Mouse (Mus musculus): ENCODE results near the gene Bpifa5. TPM values are rescaled to one million over a fixed set of nuclear protein-coding genes. Genes with fewer than 3 reads are reported as not detected.
A peak's percentile ranks its signal among the peaks of the same experiment; 100 is the strongest.
"Not testable (repeated sequence)": the region's sequence is repeated elsewhere in the genome, so short reads cannot be mapped to it uniquely, and the experiment has no call there.

The Bpifa5 gene
- 0.46 and 0.54 TPM in 2 replicates for polyA plus RNA-seq (2015; fragmentation: Nextera tagmentation; extraction: Ambion mirVana)

DNA sequence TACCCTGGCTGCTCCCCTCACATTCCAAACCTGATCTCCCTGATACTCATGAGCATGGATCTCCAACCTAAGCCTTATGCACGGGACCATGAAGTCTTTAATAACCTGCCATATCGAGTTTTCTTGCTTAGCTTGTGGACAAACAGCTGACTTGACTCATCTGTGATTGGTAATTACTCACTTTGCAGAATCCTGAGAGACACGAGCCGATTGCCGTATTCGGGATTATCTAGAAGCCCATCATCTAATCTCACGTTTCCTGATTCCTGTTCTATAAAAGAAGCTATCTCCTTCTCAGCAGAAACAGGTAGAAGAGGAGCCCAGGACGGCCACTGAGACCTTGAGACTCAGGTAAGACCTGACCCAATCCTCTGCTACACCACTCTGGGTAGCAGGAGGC lies at the start of gene Bpifa5:
TSS of gene Bpifa5 (plus strand) at position 301 of the 400 bp plus-strand sequence.
- DNase-seq (ENCODE audit: low spot score): no peak

- DNase-seq (ENCODE audit: low spot score): no peak
These were observed 45.0 kb upstream of the Bpifa5 start for GRCm38 (mm10) chr2:154117381-154117780.

DNA sequence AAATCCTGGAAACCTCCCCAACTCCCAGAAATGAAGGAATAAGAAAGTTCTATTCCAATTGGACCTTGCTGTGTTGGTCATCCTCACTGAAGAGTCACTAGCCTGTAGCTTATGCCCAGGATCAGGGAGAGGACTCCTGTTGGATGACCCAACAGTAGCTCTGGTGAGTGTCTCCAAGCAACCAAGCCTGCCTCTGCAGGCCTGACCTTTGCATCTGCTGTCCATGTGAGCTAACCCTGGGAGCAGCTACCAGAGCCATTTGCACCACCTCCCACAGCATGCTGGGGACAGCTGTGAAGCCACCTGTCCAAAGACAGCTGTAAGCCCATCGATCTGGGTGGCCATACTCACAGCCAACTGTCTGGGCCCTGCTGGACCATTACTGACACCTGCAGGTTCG lies 32.3 kb upstream of the Bpifa5 start, which contains the start of gene Bpifa3:
TSS of gene Bpifa3 (plus strand) at position 217 of the 400 bp plus-strand sequence.
- DNase-seq (ENCODE audit: low spot score): no peak

DNA sequence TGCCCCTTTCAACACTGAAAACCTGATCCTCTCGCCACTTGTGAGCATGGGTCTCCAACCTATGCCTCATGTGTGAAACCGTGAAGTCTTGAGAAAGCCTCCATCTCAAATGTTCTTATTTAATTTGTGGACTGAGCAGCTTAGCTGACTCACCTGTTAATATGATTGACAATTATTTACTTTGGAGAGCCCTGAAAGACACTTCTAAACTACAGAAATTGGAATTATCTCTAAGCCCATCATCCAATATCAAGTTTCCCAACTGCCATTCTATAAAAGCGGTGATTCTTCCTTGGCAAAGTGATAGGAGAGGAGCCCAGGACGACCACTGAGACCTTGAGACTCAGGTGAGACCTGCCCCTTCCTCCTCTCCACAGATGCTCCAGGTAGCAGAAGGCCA lies 19.8 kb upstream of the Bpifa5 start, which contains the start of gene Bpifa1:
TSS of gene Bpifa1 (plus strand) at position 301 of the 400 bp plus-strand sequence.
- DNase-seq (ENCODE audit: low spot score): no peak

- no peak for DNase-seq (ENCODE audit: low spot score)
These were observed 18.7 kb upstream of the Bpifa5 start for GRCm38 (mm10) chr2:154143735-154144134.

GRCm38 (mm10) chr2:154147496-154147895 lies 14.9 kb upstream of the Bpifa5 start:
- DNase-seq (ENCODE audit: low spot score): no peak

- peak; percentile 34 for DNase-seq (ENCODE audit: low spot score)
These were observed 4.0 kb upstream of the Bpifa5 start for GRCm38 (mm10) chr2:154158433-154158832.

DNA sequence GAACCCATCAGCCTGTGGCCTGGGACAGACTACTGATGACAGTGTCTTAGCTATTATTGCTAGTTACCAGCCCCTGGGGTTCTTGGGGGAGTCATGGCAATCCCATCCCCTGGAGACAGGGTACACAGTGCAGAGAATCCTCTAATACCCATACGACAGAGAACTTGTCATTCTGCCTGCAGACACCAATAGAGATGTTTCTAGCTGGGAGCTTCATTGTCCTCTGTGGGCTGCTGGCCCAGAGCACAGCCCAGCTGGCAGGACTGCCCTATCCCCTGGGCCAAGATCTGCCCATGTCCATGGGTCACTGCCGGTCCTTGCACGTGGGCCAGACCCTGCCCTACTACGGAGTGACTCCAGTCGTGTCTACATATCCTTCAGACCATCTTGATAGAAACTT lies 899 bp downstream of the Bpifa5 start:
- DNase-seq (ENCODE audit: low spot score): no peak

- no peak for DNase-seq (ENCODE audit: low spot score)
These were observed 6.8 kb downstream of the Bpifa5 start for GRCm38 (mm10) chr2:154169172-154169571.

DNA sequence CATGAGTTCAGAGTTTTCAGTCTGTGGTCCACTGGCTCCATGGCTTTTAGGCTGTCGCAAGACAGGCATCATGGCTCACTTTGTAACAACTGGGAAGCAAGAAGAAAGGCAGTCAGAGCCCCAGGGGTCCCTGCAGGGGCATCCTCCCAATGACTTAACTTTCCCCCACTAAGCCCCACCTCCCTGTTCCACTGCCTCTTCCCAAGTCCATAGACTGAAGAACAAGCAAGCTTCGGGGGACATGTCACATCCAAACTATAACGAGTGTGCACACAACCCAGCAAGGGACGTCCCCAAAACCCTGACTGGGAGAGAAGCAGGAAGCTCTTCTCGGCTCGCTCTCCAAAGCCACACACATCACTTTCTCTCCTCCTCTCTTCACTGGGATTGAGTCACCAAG lies 9.2 kb downstream of the Bpifa5 start:
- no peak for DNase-seq (ENCODE audit: low spot score)

GRCm38 (mm10) chr2:154173313-154173712 lies 10.9 kb downstream of the Bpifa5 start:
- DNase-seq (ENCODE audit: low spot score): peak; percentile 31

- not testable (repeated sequence) for DNase-seq (ENCODE audit: low spot score)
These were observed 19.5 kb downstream of the Bpifa5 start for GRCm38 (mm10) chr2:154181900-154182299.

GRCm38 (mm10) chr2:154183061-154183460 lies 20.7 kb downstream of the Bpifa5 start:
- DNase-seq (ENCODE audit: low spot score): not testable (repeated sequence)

DNA sequence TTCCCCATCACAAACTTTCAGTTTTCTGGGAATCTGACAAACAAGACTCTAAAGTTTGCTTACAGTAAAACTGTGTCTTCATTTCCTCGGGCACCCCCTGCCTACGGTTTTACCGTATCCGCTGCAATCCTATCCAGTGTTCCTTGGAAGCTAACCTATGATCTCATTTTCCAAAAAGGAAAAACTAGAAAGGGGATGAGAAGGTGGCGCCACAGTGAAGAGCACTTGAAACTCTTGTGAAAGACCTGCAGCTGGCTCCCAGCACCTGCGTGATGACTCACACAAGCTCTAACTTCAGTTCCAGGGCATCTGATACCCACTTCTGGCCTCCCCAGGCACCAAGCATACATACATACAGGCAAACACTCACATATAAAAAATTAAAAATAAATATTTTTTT lies 22.9 kb downstream of the Bpifa5 start:
- DNase-seq (ENCODE audit: low spot score): no peak

GRCm38 (mm10) chr2:154185748-154186147 lies 23.3 kb downstream of the Bpifa5 start:
- no peak for DNase-seq (ENCODE audit: low spot score)

DNA sequence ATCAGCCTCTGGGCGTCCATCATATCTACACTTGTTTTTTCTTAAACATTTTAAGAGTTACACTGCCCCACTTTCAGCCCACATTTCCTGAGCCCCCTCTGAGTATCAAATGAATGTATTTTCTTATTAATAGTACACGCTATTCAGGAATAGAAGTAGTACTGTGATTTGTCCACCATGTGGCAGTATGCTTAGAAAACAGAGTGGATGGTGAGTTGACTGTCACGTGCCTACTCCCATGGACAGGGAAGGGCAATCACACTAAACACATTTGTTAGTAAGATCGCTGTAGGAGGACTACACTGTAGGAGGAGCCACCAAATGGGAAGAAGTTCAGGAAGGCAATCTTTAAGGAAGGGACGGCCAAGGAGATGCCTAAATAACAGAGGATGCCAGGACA lies 25.1 kb downstream of the Bpifa5 start:
- no peak for DNase-seq (ENCODE audit: low spot score)

- no peak for DNase-seq (ENCODE audit: low spot score)
These were observed 27.5 kb downstream of the Bpifa5 start for GRCm38 (mm10) chr2:154189877-154190434.

- no peak for DNase-seq (ENCODE audit: low spot score)
These were observed 28.3 kb downstream of the Bpifa5 start, which contains the start of gene Bpifb1 for GRCm38 (mm10) chr2:154190546-154191258. TSS of gene Bpifb1 (plus strand) at chr2:154190818.

DNA sequence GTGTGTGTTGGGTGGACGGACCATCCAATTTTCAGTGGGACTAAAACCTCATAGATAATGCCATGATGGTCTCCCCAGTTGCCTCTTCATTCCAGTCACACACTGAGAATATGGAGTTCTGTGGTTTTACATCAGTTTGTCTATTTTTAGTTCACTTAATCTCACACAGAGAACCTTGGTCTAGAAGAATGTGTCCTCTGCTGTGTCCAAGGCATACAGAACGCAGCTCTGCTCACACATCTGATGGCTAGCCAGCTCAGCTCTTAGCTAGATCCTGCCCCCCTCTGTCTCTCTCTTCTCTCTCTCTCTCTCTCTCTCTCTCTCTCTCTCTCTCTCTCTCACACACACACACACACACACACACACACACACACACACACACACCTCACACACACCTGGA lies 29.7 kb downstream of the Bpifa5 start:
- DNase-seq (ENCODE audit: low spot score): no peak

GRCm38 (mm10) chr2:154193071-154193470 lies 30.7 kb downstream of the Bpifa5 start:
- no peak for DNase-seq (ENCODE audit: low spot score)

DNA sequence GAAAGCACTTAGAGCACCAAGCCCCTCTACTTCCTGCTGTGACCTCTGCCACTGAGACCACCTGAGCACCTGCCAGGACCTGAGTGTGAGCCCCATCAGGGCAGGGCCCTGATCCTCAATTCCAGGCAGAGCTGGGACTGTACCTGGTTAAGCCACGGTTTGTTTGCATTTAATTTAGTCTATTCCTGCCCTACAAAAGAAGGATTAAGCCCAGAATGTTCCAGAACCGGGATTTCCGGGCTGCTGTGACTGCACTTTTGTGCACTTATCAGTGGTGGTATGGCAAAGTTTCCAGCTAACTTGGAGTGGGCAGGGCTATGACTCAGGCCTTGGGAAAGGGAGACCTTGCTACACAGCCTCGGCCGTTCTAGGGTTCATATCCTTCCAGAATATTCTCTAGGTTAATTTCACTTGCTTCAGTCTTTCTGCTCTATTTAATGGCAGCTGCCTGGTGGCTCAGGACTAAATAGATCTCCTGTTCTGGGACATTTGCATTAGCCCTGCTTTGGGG lies 31.6 kb downstream of the Bpifa5 start:
- no peak for DNase-seq (ENCODE audit: low spot score)

DNA sequence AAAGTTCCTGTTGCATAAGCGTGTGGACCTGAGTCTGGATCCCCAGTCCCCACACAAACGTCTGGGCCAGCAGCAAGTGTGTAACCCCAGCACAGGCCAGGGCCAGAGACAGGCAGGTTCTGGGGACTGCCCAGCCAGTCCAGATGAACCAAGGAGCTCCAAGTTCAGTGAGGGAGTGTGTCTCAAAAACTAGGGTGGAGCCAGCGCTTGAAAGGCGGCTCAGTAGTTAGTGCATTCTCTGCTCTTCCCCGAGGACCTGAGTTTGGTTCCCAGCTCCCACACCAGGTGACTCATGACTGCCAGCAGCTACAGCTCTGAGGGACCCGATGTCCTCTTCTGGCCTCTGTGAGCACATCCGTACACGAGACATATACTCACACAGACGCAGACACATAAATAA lies 34.6 kb downstream of the Bpifa5 start:
- no peak for DNase-seq (ENCODE audit: low spot score)

DNA sequence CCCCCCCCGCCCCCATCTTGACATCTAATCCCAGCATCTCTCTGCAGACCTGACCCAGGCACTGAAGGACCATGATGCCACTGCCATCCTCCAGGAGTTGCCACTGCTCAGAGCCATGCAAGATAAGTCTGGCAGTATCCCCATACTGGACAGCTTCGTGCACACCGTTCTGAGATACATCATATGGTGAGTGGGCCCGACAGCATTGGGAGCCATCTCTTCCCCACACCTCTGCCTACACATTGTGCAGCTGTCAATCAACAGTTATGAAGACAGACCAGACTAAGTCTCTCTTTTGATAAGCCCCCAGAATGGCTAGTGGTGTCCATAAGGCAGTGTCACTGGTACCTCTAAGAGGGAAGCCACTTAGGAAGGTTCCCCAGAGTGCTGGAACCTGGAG lies 42.2 kb downstream of the Bpifa5 start:
- DNase-seq (ENCODE audit: low spot score): no peak
